Mouse (Mus musculus) T-helper 1 cell (primary cell): ENCODE measurements around the gene Ugt1a10.
"Not testable (repeated sequence)": the region's sequence is repeated elsewhere in the genome, so short reads cannot be mapped to it uniquely, and the experiment has no call there.

Experiments used
- in situ Hi-C: fragments of 300-600 bp; cut with MboI, MseI; formaldehyde crosslinking; loops from one replicate; pipeline ENCODE4 v1.15.1; 2025; ENCODE audit warnings: high pct_unique_total_duplicates

Ugt1a10 gene

GRCm38 (mm10) chr1:88213766-88214461, 158.7 kb downstream of the Ugt1a10 start:
- in situ Hi-C loops: no loop called here

GRCm38 (mm10) chr1:88214462-88214952, 159.3 kb downstream of the Ugt1a10 start:
- in situ Hi-C loops: no loop called here

DNA sequence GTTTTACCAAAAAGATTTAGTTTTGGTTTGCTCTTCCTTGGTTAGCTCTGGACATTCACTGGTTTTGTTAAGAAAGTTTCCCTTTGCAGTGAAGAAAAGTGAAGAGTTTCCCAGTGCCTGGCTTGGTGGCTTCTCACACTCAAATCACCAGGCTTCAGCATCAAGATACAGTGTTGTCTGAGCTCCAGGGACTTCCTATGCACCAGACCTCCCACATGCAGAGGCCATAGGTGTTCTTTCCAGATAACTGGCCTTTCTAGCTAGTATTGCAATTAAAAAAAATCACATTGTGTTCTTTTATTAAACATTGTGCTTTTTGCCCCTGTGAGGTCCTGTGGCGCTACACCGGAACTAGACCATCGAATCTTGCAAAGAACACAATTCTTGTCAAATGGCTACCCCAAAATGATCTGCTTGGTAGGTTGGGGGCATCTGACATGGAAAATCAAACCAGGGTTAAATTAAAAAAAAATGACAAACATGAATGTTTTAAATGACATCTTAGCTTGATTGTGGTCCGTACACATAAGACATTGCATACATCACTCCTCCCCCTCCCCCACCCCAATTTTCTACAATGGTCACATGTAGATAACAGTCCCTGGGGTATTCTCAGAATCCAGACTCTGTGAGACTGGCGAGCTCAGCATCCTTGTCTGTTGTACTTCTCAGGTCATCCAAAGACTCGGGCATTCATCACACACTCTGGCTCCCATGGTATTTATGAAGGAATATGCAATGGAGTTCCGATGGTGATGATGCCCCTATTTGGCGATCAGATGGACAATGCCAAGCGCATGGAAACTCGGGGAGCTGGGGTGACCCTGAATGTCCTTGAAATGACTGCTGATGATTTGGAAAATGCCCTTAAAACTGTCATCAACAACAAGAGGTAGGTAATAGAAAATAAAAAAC, 160.5 kb downstream of the Ugt1a10 start:
- in situ Hi-C loops: no loop called here

GRCm38 (mm10) chr1:88216551-88216950, 161.4 kb downstream of the Ugt1a10 start:
- in situ Hi-C loops: no loop called here

DNA sequence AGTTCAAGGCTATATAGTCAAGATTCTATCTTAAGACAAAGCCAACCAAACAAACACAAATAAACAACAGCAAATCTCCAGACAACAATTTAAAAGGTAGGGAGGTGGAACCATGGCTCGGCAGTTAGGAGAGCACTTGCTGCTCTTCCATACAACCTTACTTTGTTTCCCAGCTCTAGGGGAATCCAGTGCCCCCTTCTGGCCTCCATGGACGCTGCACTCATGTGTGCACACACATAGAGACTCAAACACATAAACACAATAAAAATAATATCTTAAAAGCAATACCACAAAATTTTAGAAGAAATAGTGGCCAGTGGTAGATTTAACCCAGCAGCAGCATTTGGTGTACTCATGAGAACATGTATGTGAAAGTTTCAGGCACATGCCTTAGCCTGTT, 162.0 kb downstream of the Ugt1a10 start:
- in situ Hi-C loops: no loop called here

GRCm38 (mm10) chr1:88217576-88217975, 162.4 kb downstream of the Ugt1a10 start:
- in situ Hi-C loops: no loop called here

GRCm38 (mm10) chr1:88218051-88218450, 162.9 kb downstream of the Ugt1a10 start:
- in situ Hi-C loops: no loop called here

DNA sequence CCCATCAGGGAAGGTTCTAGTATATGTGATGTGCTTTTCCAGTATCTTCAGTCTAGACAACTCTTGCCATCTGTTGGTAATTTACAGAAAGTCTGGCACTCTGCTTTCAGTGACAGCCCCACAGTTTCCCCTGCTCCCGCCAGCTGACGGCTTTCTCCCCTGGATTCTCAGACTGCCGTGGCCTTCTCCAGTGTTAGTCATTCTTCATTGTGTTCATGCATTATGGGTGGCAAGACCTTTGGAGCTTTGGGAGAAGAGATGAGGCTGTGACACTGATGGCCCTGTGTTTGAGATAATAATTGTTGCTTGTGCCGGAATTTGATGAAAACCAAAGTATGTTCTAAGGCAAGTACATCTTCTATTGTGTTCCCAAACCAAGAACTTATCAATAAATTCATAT, 163.4 kb downstream of the Ugt1a10 start:
- in situ Hi-C loops: no loop called here

DNA sequence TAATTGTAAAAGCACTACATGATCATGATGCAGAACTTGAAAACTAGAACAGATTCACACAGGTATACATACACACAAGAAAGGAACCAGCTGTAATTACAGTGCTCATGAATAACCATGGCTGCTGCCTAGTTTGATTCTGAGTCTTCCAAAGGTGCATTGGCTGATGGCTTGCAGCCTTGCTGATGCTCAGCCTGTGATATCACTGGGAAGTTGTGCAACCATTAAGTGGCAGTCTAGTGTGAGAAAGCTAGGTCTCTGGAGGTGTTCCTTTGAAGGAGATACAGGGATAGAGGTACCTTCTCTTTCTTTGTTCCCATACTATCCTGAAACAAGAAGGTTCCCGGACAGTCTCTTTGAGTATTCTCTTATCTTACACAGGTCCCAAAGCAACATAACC, 163.9 kb downstream of the Ugt1a10 start:
- in situ Hi-C loops: no loop called here

DNA sequence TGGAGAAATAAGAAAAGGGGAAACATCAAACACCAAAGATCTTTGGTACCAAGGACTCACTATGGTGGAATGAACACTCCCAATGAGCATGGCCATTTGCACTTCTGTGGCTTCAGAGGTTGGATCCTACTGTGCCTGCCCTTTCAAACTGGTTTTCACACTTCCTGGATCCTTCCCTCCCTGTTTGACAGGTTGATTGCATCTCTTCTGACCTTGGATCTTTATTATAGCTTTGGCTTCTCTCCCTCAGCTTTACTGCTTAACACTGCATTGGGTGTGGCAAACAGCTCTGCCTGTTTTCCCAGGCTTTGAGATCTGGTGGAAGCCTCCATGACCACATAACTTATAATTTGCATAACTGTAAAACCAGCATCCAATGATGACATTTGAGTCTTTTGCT, 165.1 kb downstream of the Ugt1a10 start:
- in situ Hi-C loops: no loop called here

DNA sequence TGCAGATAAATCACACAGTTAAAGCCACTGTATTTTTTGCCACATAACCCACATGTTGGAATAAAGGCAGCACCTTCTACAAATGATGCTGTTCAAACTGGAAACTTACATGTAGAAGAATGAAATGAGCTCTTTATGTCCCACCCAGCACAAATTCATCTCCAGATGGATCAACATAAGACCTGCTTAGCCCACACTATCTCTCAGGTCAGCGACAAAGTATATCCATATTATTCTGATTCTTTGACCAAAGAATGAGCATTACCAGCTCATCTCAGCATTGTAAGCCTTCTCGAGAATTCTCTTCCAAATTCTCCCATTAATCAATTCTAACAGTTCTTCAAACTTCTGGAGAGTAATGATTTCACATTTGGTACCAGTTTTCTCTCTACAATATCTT, 167.0 kb downstream of the Ugt1a10 start:
- in situ Hi-C loops: no loop called here

GRCm38 (mm10) chr1:88223011-88223515, 167.9 kb downstream of the Ugt1a10 start:
- in situ Hi-C loops: not testable (repeated sequence)

- in situ Hi-C loops: no loop called here
Observed at GRCm38 (mm10) chr1:88223591-88223990, 168.4 kb downstream of the Ugt1a10 start.

DNA sequence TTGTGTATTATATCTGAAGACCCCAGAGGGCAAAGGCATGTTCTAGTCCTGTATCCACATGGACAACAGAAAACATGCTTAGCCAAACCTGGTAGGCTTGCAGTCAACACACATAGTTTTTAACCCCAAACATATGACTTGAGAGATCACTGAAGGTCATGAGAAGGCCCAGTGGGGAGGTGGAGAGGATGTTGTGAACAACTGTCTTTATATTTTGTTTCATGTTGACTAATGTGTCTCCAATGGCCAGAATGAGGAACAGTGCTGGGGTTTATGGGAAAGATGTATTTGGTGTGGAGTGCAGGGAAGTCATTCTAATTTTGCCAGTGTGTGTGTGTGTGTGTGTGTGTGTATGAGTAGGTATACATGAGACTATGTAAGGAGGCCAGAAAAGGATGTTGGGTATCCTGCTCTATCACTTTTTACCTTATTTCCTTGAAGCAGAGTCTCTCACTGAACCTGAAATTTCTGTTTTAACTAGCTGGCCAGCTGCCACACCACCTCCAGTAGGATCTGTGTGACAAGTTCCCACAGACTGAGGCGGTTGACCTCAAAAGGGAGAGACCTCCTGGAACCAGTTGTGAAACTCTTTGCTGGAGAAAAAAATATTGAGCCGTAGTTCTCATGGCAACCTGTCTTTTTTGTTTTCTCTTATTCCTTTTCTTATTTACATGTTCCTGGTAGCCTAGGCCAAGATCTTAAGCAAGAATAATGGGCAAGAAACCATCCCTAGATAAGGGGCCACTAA, 169.0 kb downstream of the Ugt1a10 start:
- in situ Hi-C loops: no loop called here

- in situ Hi-C loops: not testable (repeated sequence)
Observed at GRCm38 (mm10) chr1:88225301-88225700, 170.1 kb downstream of the Ugt1a10 start.

- in situ Hi-C loops: no loop called here
Observed at GRCm38 (mm10) chr1:88225741-88226140, 170.6 kb downstream of the Ugt1a10 start.

DNA sequence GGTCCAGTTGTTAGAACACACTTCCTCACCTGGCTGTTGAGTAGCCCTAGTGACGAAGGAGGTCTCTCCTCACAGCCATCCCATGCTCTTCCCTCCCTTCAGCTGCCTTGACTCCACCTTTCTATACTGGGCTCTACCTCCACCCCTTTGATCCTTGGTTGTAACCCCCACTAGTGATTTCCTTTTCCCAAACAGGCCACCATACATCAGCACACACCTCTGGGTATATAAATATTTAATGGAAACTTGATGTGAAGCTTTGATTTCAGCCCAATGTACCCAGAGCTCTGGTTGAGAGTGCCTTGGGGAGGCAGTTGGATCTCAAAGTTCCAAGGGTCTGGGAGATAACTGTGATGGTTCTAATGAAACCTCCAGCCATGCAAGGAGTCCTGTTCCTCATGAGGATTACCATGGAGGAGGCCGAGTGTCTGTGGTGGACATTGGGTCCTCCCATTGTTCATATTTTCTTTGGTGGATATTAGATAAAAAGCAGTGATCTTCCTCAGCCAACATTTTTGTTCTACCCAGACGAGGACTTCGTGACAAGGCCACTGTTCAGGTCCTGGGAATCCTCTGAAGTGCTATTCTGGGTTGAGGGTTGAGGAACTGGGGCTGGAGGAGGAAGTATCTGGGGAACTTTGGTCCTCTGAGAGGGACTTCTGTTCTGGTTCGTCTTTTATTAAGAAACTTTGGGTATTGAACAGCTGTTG, 171.6 kb downstream of the Ugt1a10 start, which contains the start of gene Mroh2a:
Gene Mroh2a (plus strand): TSS at position 317 of the 710 bp plus-strand sequence.
- in situ Hi-C loops: no loop called here

DNA sequence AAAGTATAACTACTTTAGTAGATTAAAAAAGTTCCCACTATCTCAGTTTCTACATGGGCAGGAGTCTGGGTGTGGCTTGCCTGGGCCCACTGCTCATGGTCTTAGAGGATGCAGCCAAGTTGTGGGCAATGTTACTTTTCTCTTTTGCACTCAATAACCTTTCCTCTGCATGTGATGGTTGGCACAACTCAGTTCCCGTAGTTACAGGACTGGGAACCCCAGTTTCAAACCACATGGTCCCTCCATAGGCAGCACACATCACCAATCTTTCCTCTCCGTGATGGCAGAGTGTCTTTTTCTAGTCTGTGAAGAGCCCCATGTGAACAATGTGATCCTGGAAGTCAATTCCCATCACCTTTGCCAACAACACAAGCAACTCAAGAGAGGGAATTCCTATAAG, 172.3 kb downstream of the Ugt1a10 start:
- in situ Hi-C loops: no loop called here

GRCm38 (mm10) chr1:88228121-88228520, 172.9 kb downstream of the Ugt1a10 start:
- in situ Hi-C loops: no loop called here

- in situ Hi-C loops: no loop called here
Observed at GRCm38 (mm10) chr1:88229566-88229965, 174.4 kb downstream of the Ugt1a10 start.

DNA sequence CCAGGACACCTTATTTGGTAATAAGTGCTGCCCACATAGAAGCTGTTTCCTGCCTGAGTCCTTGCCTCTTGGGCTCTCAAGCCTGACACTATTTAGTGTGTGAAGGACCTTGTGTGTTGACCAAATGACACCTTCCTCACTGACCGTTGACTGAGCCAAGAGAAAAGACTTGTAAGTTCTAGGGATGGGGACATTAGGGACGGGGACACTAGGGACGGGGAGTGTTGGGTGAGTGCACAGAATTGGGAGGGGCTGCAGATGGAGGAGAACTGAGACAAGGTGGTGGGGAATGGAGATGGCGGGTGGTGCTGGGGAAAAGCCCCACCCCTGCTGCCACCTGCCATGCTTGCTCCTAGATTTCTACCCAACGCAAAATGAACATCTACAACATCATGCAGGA, 174.8 kb downstream of the Ugt1a10 start:
- in situ Hi-C loops: no loop called here
